Mouse (Mus musculus) intestine, embryonic 16.5 days (tissue): Measurements from ENCODE around the gene Ddt. TPM values are rescaled to one million over a fixed set of nuclear protein-coding genes. Genes with fewer than 3 reads are reported as not detected.

Source experiments
- ATAC-seq: fragments of 200-750 bp; cut with Nextera tagmentation; 2 replicates; pipeline ENCODE4 v1.8.0; 2017; ENCODE audit warnings: moderate TSS enrichment, moderate library complexity
- H3K27ac ChIP-seq: fragments of 300-500 bp; sonication (generic); 2 replicates; pipeline ENCODE4 v1.5.1; 2014; ENCODE audit warnings: mild to moderate bottlenecking, low read length
- H3K27me3 ChIP-seq: fragments of 300-500 bp; sonication (generic); replicated peaks from 2 replicates; pipeline ENCODE4 v1.6.1; 2014; ENCODE audit warnings: low read length, control low read depth, mixed read lengths; ENCODE audit not compliant: control insufficient read depth, insufficient read depth
- H3K36me3 ChIP-seq: fragments of 300-500 bp; sonication (generic); 2 replicates; pipeline ENCODE4 v1.6.1; 2014; ENCODE audit warnings: low read length, control low read depth; ENCODE audit not compliant: control insufficient read depth, insufficient read depth
- H3K4me1 ChIP-seq: fragments of 300-500 bp; sonication (generic); 2 replicates; pipeline ENCODE4 v1.6.1; 2014; ENCODE audit warnings: low read length, control low read depth, mixed read lengths; ENCODE audit not compliant: control insufficient read depth, insufficient read depth
- H3K4me2 ChIP-seq: fragments of 300-500 bp; sonication (generic); 2 replicates; pipeline ENCODE4 v1.6.1; 2014; ENCODE audit warnings: low read depth, low read length, control low read depth
- H3K4me3 ChIP-seq: fragments of 300-500 bp; sonication (generic); 2 replicates; pipeline ENCODE4 v1.5.1; 2014; ENCODE audit warnings: mild to moderate bottlenecking, low read length
- H3K9ac ChIP-seq: fragments of 300-500 bp; sonication (generic); 2 replicates; pipeline ENCODE4 v1.6.1; 2014; ENCODE audit warnings: low read depth, low read length
- H3K9me3 ChIP-seq: fragments of 300-500 bp; sonication (generic); 2 replicates; pipeline ENCODE4 v1.6.1; 2016; ENCODE audit warnings: low read length, control low read depth; ENCODE audit not compliant: control insufficient read depth
- WGBS: fragments of 180-500 bp; shearing (Covaris S2); extraction: QIAGEN DNeasy Blood & Tissue Kit; methylation state at CpG from one replicate; pipeline ENCODE4 v1.1.7; 2014; 5-methylcytosine and 5-hydroxymethylcytosine counted together
- polyA plus RNA-seq: library from polyadenylated mRNA; unstranded; fragments of >200 nt; fragmentation: Nextera tagmentation; extraction: Ambion mirVana; gene quantifications from 2 replicates; pipeline ENCODE4 v1.2.1, GENCODE M21; 2015

Ddt gene
- polyA plus RNA-seq, 1 experiment from 2014 or later = 92.1 TPM

GRCm38 (mm10) chr10:75794880-75795279, 21.7 kb upstream of the Ddt start:
- peak overlapping the region; percentile 35 for H3K27ac ChIP-seq

DNA sequence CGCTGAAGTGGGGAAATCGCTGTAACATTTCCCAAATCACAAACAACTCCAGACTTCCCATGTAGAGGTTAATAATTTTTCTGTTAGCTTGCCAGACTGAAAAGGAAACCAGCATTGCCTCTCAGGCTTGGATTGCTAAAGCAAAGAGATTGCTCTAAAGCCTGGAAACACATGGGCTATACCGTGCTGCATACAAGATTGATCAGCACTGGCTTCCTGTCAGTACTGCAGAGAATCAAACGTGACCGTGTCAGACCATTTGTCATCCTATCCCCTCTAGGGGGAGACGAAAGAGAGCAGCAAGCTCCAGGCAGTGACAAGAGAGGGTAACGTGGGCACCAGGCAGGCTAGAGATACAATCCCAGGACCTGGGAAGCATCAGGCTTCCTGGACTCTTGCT, 17.6 kb upstream of the Ddt start:
- no peak overlapping the region for H3K9ac ChIP-seq
- no peaks in the 10 kb centered on the region for H3K36me3 ChIP-seq
- H3K27ac ChIP-seq = peak overlapping the region; percentile 26
- H3K27me3 ChIP-seq = no peaks in the 10 kb centered on the region
- H3K9me3 ChIP-seq = no peaks in the 10 kb centered on the region
- ATAC-seq = no peak
- peaks cover 16% of the 10 kb centered on the region for H3K4me1 ChIP-seq
- no peak overlapping the region for H3K4me2 ChIP-seq
- no peak overlapping the region for H3K4me3 ChIP-seq
- 19% methylated on average over 7 of the region's 7 CpGs for WGBS

More at GRCm38 (mm10) chr10:75794880-75795279, 21.7 kb upstream of the Ddt start:
- Histone ChIP-seq H3K9me3 (no peaks in the 10 kb centered on the region), H3K4me1 (peaks cover 18% of the 10 kb centered on the region), H3K4me2 (0 out of 2 replicates have a peak overlapping the region, but pooled peaks have one; percentile 10), H3K36me3 (no peaks in the 10 kb centered on the region), H3K27me3 (no peaks in the 10 kb centered on the region), H3K4me3 (no peak overlapping the region), H3K9ac (0 out of 2 replicates have a peak overlapping the region, but pooled peaks have one; percentile 32)
- ATAC-seq = peak; percentile 49
- 29% methylated on average over 3 of the region's 3 CpGs for WGBS

DNA sequence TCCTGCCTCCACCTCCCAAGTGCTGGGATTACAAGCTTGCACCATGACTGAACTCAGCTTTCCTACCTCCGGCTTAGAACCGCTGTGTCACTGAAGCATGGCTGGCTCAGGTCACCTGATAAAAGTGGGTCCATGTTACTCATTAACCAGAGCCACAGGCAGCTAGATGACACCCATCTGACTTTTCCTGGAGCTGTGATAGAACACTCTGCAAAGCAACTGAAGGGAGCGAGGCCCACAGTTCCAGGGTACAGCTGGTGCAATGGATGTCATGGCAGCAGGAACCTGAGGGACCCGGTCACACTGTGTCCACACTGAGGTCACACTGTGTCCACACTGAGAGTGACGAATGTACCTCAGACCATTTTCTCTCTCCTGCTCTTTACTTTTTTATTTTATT, 16.6 kb upstream of the Ddt start:
- H3K36me3 ChIP-seq = no peaks in the 10 kb centered on the region
- no peak overlapping the region for H3K4me2 ChIP-seq
- no peak overlapping the region for H3K9ac ChIP-seq
- peaks cover 10% of the 10 kb centered on the region for H3K4me1 ChIP-seq
- peak; percentile 91 for ATAC-seq
- H3K27me3 ChIP-seq = no peaks in the 10 kb centered on the region
- H3K9me3 ChIP-seq = no peaks in the 10 kb centered on the region
- H3K4me3 ChIP-seq = no peak overlapping the region
- H3K27ac ChIP-seq = peak overlapping the region; percentile 33; the same call in 1 of the 2 replicates
- WGBS = 54% methylated on average over 5 of the region's 5 CpGs

- 78% methylated on average over 6 of the region's 6 CpGs for WGBS
- H3K27ac ChIP-seq = no peak overlapping the region
- no peak overlapping the region for H3K4me2 ChIP-seq
- H3K9ac ChIP-seq = no peak overlapping the region
- H3K4me3 ChIP-seq = no peak overlapping the region
- H3K9me3 ChIP-seq = no peaks in the 10 kb centered on the region
- no peaks in the 10 kb centered on the region for H3K36me3 ChIP-seq
- H3K4me1 ChIP-seq = peaks cover 5% of the 10 kb centered on the region; the same call in 1 of the 2 replicates
- H3K27me3 ChIP-seq = no peaks in the 10 kb centered on the region
- peak; percentile 52; the same call in 1 of the 2 replicates for ATAC-seq
Observed at GRCm38 (mm10) chr10:75789081-75789735, 16.0 kb upstream of the Ddt start.

DNA sequence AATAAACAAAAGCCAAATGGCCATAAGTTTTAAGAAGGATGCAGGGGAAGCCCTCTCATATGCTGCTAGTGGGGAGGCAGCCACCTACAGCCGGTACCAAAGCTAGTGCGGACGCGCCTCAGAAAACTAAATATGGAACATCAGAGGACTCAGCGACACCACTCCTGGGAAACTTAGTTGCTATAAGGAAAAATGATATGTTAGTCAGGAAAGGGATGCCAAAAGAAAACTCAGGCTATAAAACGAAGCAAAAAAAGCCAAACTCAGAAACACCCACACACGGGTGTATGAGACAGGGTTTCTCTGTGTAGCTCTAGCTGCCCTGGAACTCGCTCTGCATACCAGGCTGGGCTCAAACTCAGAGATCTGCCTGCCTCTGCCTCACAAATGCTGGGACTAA, 15.1 kb upstream of the Ddt start:
- Histone ChIP-seq H3K4me2 (no peak overlapping the region), H3K4me3 (no peak overlapping the region), H3K4me1 (peaks cover 5% of the 10 kb centered on the region; the same call in 1 of the 2 replicates), H3K9ac (no peak overlapping the region), H3K9me3 (no peaks in the 10 kb centered on the region), H3K27ac (no peak overlapping the region), H3K27me3 (no peaks in the 10 kb centered on the region), H3K36me3 (no peaks in the 10 kb centered on the region)
- 95% methylated on average over 8 of the region's 8 CpGs for WGBS
- no peak for ATAC-seq

GRCm38 (mm10) chr10:75785442-75785841, 12.2 kb upstream of the Ddt start:
- H3K4me3 ChIP-seq = no peak overlapping the region
- no peaks in the 10 kb centered on the region for H3K36me3 ChIP-seq
- H3K9ac ChIP-seq = no peak overlapping the region
- no peaks in the 10 kb centered on the region for H3K27me3 ChIP-seq
- peaks cover 5% of the 10 kb centered on the region; the same call in 1 of the 2 replicates for H3K4me1 ChIP-seq
- H3K27ac ChIP-seq = no peak overlapping the region
- WGBS = 46% methylated on average over 1 of the region's 1 CpGs
- no peaks in the 10 kb centered on the region for H3K9me3 ChIP-seq
- no peak overlapping the region for H3K4me2 ChIP-seq
- ATAC-seq = no peak

- peak; percentile 96 for ATAC-seq
- H3K9me3 ChIP-seq = no peaks in the 10 kb centered on the region
- H3K27ac ChIP-seq = peak within 1 kb of the TSS; percentile 92
- H3K27me3 ChIP-seq = no peaks in the 10 kb centered on the region
- peak within 1 kb of the TSS; percentile 65 for H3K9ac ChIP-seq
- under 1% methylated on average over 28 of the region's 28 CpGs for WGBS
- no peaks in the 10 kb centered on the region; the same call in 1 of the 2 replicates for H3K36me3 ChIP-seq
- H3K4me1 ChIP-seq = no peaks in the 10 kb centered on the region
- H3K4me3 ChIP-seq = peak within 1 kb of the TSS; percentile 54
- peak within 1 kb of the TSS; percentile 89 for H3K4me2 ChIP-seq
Observed at GRCm38 (mm10) chr10:75780769-75781578, 7.8 kb upstream of the Ddt start, which contains the start of the genes Gm20441 and Gstt3. Gene Gm20441 (minus strand): TSS chr10:75780954. Gene Gstt3 (minus strand): TSS chr10:75781414.

- Histone ChIP-seq H3K4me1 (no peaks in the 10 kb centered on the region), H3K27me3 (no peaks in the 10 kb centered on the region), H3K36me3 (no peaks in the 10 kb centered on the region; the same call in 1 of the 2 replicates), H3K9me3 (no peaks in the 10 kb centered on the region), H3K4me2 (peak overlapping the region; percentile 89), H3K9ac (no peak overlapping the region), H3K4me3 (peak overlapping the region; percentile 54), H3K27ac (no peak overlapping the region)
- 36% methylated on average over 15 of the region's 15 CpGs for WGBS
- peak; percentile 12; the same call in 1 of the 2 replicates for ATAC-seq
Observed at GRCm38 (mm10) chr10:75779206-75780174, 6.3 kb upstream of the Ddt start.
